Mouse (Mus musculus) lung, postnatal 0 days (tissue): ENCODE data around the gene Spg21.

ENCODE experiments used
- CTCF ChIP-seq: IDR thresholded peaks from 2 replicates; pipeline ENCODE4 v1.5.1; 2016; ENCODE audit warnings: antibody characterized with exemption, mild to moderate bottlenecking
- EP300 ChIP-seq: IDR thresholded peaks from 2 replicates; pipeline ENCODE4 v1.6.1; 2016; ENCODE audit warnings: antibody characterized with exemption, mild to moderate bottlenecking, control low read depth

GRCm38 (mm10) chr9:65430401-65430800, 30.3 kb upstream of the Spg21 start:
- no peak for TF ChIP-seq EP300
- TF ChIP-seq CTCF, result no peak
